Mouse (Mus musculus): ENCODE measurements around the gene Gm4792. TPM values are rescaled to one million over a fixed set of nuclear protein-coding genes. Genes with fewer than 3 reads are reported as not detected.
A peak's percentile ranks its signal among the peaks of the same experiment; 100 is the strongest.

Gene Gm4792
- polyA plus RNA-seq, 1 experiment, result not detected

GRCm38 (mm10) chr10:94313146-94313545 lies 14.6 kb upstream of the Gm4792 start:
- no peak overlapping the region for H3K4me3 ChIP-seq (ENCODE audit: insufficient read depth, low read depth, low read length)
- H3K4me1 ChIP-seq (ENCODE audit: control insufficient read depth, insufficient read depth, insufficient read length, low read length), result no peaks in the 10 kb centered on the region; the same call in 1 of the 2 replicates
- H3K27ac ChIP-seq (replicated peaks; ENCODE audit: low read depth, low read length), result no peak overlapping the region

GRCm38 (mm10) chr10:94312007-94312715 lies 13.7 kb upstream of the Gm4792 start:
- no peak overlapping the region for H3K27ac ChIP-seq (replicated peaks; ENCODE audit: low read depth, low read length)
- no peaks in the 10 kb centered on the region; the same call in 1 of the 2 replicates for H3K4me1 ChIP-seq (ENCODE audit: control insufficient read depth, insufficient read depth, insufficient read length, low read length)

DNA sequence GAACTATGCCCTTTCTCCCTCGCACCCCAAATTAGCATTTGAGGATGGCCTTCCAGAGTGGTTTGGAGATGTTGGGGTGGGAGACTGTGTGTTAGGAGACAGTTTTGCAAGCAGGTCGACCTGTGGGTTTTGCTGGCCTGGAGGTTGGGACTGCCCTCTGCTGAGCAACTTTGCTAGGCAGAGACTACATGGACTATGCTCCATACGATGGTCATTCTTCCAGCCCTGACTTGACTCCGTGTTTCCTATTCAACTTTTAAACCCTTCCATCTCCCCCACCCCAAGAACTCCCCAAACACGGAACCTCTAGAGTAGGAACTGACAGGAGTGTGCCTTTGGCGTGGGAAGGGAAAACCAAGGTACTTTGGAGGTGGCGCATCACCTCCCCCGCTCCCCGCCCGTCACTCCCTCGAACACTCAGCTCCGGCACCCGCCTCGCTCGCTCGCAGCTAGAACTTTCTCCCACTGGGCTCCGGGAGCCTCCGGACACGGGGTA lies 13.1 kb upstream of the Gm4792 start, which contains the start of gene Tmcc3:
Tmcc3 (plus strand) TSS at position 439 of the 496 bp plus-strand sequence.
- no peak within 1 kb of the TSS for H3K27ac ChIP-seq (replicated peaks; ENCODE audit: low read depth, low read length)
- peak within 1 kb of the TSS; percentile 59 for H3K4me3 ChIP-seq (ENCODE audit: insufficient read depth, low read depth, low read length)
- no peaks in the 10 kb centered on the region; the same call in 1 of the 2 replicates for H3K4me1 ChIP-seq (ENCODE audit: control insufficient read depth, insufficient read depth, insufficient read length, low read length)

More at GRCm38 (mm10) chr10:94312007-94312715, 13.7 kb upstream of the Gm4792 start:
- peak overlapping the region; percentile 59 for H3K4me3 ChIP-seq (ENCODE audit: insufficient read depth, low read depth, low read length)

DNA sequence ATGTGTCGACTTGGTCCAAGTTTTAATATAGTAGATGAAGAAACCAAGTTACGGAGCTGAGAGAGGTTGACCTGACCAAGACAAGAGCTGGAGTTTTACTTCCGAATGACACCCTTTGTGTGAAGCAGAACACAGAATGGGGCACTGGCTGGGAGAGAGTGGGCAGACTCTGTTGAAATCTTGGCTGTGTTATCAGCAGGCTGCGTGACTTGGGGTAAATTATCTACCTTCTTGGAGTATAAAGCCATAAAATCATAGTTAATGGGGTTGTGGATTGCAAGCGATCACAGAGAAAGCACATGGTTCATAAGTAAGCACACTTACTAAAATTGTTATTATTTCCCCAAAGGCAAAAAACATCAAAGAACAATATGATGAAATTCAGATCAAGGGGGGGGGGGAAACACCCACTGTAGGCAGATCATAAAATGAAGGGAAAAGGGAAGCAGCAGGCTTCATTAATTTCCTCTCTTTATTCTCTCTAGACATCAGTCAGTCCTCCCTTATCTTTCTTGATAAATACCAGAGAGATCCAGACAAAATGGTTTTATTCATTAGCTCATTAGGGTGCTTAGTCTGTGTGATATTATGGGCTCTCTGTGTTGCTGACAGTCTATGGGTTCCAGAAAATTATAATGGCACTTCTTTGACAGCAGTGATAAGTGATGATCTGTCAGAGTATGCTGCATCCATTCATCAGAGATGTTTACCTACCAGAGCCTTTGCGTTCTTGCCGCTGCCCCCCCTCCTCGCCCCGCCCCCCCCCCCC lies 12.2 kb upstream of the Gm4792 start:
- Histone ChIP-seq H3K4me1 (ENCODE audit: control insufficient read depth, insufficient read depth, insufficient read length, low read length) (no peaks in the 10 kb centered on the region; the same call in 1 of the 2 replicates), H3K4me3 (ENCODE audit: insufficient read depth, low read depth, low read length) (no peak overlapping the region), H3K27ac (replicated peaks; ENCODE audit: low read depth, low read length) (no peak overlapping the region)

GRCm38 (mm10) chr10:94305526-94305925 lies 7.0 kb upstream of the Gm4792 start:
- H3K4me3 ChIP-seq (ENCODE audit: insufficient read depth, low read depth, low read length), result no peak overlapping the region
- no peaks in the 10 kb centered on the region for H3K4me1 ChIP-seq (ENCODE audit: control insufficient read depth, insufficient read depth, insufficient read length, low read length)
- H3K27ac ChIP-seq (replicated peaks; ENCODE audit: low read depth, low read length), result no peak overlapping the region

DNA sequence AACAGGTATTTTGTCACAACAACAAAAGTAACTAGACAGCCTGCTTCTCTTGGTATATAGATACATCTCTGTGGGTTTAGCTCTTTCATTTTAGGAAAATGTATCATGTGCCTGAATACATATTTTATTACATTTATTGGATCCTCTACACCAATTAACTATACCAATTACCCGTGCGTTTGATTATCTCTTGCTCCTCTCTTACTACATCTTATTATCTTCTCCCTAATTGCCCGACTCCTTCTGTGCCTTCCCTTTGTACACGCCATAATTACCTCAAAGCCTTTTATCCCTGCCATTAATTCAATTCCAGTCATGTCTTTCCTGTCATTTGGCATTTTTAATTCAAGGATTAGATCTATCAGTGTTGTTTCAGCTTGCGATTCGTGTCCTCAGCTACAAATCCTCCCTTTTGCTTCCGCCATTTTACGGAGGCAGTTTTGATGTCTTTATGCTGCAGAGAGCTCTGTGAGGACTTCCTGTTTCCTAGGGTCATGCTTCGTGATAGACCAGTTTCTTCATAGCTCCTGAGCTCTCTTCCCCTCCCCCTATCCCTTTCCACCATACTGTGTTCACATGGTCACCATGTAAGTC lies 5.7 kb upstream of the Gm4792 start:
- Histone ChIP-seq H3K27ac (replicated peaks; ENCODE audit: low read depth, low read length) (no peak overlapping the region), H3K4me3 (ENCODE audit: insufficient read depth, low read depth, low read length) (no peak overlapping the region), H3K4me1 (ENCODE audit: control insufficient read depth, insufficient read depth, insufficient read length, low read length) (no peaks in the 10 kb centered on the region)

DNA sequence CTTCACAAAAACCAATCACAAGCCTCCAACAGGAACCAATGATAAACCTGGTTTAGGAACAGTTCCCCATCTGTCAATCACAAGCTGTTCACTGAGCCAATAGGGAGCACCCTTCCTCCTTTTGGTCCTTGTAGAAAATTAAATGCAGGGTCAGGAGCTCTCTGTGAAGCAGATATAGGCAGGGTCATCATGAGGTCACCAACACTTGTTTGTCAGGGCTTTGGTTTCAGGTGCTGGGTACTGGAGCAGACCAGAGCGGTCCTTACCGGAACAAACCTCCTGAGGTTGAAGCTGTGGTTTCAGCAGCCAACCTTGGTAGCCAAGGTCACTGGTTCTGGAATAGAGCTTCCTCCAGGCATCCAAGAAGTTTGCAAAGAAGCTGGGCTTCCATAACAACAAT lies 798 bp upstream of the Gm4792 start:
- no peaks in the 10 kb centered on the region for H3K4me1 ChIP-seq (ENCODE audit: control insufficient read depth, insufficient read depth, insufficient read length, low read length)
- no peak overlapping the region for H3K4me3 ChIP-seq (ENCODE audit: insufficient read depth, low read depth, low read length)
- no peak overlapping the region for H3K27ac ChIP-seq (replicated peaks; ENCODE audit: low read depth, low read length)

DNA sequence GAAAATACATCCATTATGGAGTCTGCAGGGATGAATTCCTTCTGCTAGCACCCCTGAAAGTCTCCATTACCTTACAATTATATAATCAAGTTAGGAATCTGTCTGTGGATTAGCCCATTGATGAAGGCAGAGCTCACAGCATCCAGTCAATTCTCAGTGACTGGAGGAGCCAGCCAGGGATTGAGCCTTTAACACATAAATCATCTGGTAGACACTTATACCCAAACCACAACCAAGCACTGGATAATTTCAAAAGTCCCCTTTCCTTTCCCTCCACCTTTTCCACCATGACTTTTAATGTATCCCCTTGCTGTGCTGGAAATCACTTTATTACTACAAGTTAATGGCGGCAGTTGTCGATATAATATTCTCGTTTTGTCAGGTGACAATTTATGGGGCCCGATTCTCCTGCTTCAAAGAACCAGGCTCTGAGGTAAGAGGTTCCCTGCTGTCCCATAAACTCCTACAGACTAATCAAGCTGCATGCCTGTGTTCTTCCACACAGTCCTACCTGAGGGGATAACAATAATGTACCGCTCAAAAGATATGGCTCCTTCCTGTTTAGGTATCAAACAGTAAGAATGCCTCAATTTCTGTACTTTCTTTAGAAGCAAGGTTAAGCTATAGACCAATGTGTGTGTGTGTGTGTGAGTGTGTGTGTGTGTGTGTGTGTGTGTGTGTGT lies 2.4 kb downstream of the Gm4792 start:
- H3K4me3 ChIP-seq (ENCODE audit: insufficient read depth, low read depth, low read length), result no peak overlapping the region
- no peaks in the 10 kb centered on the region for H3K4me1 ChIP-seq (ENCODE audit: control insufficient read depth, insufficient read depth, insufficient read length, low read length)

GRCm38 (mm10) chr10:94294933-94295750 lies 3.4 kb downstream of the Gm4792 start:
- no peaks in the 10 kb centered on the region for H3K4me1 ChIP-seq (ENCODE audit: control insufficient read depth, insufficient read depth, insufficient read length, low read length)
- H3K4me3 ChIP-seq (ENCODE audit: insufficient read depth, low read depth, low read length), result no peak overlapping the region
- no peak overlapping the region for H3K27ac ChIP-seq (replicated peaks; ENCODE audit: low read depth, low read length)

More for the DNA sequence above, 2.4 kb downstream of the Gm4792 start:
- H3K27ac ChIP-seq (replicated peaks; ENCODE audit: low read depth, low read length), result no peak overlapping the region

DNA sequence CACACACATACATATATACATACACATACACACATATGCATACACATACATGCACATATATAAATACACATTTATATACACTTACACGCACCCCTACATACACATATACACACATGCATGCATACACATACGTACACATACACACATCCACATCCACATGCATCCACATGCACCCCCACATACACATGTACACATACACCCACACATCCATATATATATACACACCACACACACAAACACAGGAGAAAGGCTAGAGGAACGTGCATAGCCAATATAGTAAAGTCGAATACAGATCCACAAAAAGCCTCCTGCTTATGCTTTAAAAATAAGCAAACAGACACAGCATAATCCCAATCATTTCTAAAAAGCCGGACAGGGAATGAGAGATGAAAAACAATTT lies 4.1 kb downstream of the Gm4792 start:
- Histone ChIP-seq H3K27ac (replicated peaks; ENCODE audit: low read depth, low read length) (no peak overlapping the region), H3K4me1 (ENCODE audit: control insufficient read depth, insufficient read depth, insufficient read length, low read length) (no peaks in the 10 kb centered on the region), H3K4me3 (ENCODE audit: insufficient read depth, low read depth, low read length) (no peak overlapping the region)

DNA sequence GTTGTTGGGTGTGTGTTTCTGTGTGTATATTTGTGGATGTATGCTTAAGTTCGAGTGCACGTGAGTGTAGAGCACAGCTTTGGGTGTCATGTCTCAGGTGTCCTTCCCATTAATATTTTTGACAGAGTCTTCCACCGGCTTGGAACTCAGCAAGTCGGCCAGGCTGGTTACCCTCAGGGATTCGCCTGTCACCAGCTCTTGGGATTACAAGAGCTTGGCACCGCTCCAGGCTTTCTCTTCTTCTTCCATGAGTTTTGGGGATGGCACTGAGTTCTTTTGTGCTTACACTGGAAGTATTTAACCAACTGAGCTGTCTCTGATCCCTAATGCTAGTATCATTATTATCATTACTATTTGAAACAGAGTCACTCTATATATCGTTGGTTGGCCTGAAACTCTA lies 15.7 kb downstream of the Gm4792 start:
- no peaks in the 10 kb centered on the region for H3K4me1 ChIP-seq (ENCODE audit: control insufficient read depth, insufficient read depth, insufficient read length, low read length)
- no peak overlapping the region for H3K4me3 ChIP-seq (ENCODE audit: insufficient read depth, low read depth, low read length)
- no peak overlapping the region for H3K27ac ChIP-seq (replicated peaks; ENCODE audit: low read depth, low read length)

DNA sequence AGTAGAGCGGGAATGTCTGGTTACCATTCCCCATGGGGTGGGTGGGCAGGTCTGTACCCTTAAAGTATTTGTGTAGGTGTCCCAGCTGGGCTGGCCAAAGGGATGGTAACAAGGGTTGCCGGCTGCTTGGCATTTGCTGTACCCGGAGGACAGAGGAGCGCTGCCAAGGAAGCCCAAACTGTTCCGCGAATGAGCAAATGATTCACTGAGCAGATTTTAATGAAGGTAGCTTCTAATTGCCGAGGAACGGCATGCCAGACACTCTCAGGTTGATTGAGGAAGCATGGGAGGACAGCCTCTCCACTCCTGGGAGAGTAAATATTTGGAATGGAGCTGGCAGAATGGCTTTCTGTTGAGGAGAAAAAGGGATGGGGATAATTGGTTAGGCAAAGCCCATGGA lies 16.3 kb downstream of the Gm4792 start:
- no peak overlapping the region for H3K27ac ChIP-seq (replicated peaks; ENCODE audit: low read depth, low read length)
- H3K4me1 ChIP-seq (ENCODE audit: control insufficient read depth, insufficient read depth, insufficient read length, low read length), result no peaks in the 10 kb centered on the region
- H3K4me3 ChIP-seq (ENCODE audit: insufficient read depth, low read depth, low read length), result no peak overlapping the region

DNA sequence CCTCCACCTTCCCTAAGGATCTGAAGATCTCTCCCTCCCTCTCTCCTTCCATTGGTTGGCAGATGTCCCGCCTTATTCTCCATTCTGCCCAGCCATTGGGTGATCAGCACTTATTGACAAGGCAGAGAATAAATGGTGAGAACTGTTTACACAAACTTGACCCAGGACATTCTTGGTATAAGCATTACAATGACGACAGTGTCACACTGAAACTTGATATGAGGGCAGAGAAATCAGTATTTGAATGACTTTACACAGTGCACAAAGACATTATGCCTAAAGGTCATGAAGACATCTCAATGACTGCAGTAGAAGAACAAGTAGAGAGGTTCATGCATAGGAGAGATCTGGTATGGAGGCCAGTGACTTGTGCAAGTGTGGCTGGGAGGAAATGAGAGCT lies 22.0 kb downstream of the Gm4792 start:
- H3K27ac ChIP-seq (replicated peaks; ENCODE audit: low read depth, low read length), result no peak overlapping the region
- no peak overlapping the region for H3K4me3 ChIP-seq (ENCODE audit: insufficient read depth, low read depth, low read length)
- no peaks in the 10 kb centered on the region for H3K4me1 ChIP-seq (ENCODE audit: control insufficient read depth, insufficient read depth, insufficient read length, low read length)

DNA sequence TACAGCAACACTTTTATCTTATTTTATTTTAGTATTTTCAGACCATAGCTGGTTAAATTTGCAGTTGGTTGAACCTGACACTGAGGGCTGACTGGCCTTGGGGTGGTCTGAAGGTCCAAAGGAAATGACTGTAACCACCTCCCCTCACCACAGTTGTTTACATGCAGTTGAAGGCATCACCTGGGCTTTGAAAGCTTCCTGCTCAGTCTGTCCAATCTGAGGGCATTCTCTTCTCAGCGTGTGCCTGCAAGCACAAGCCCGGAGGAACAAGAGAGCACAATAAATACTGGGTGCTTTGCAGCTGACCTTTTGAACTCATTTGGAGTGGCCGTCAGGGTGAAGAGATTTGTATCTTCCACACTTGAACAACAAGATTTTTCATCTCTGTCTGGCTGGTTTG lies 23.2 kb downstream of the Gm4792 start:
- H3K4me1 ChIP-seq (ENCODE audit: control insufficient read depth, insufficient read depth, insufficient read length, low read length), result no peaks in the 10 kb centered on the region
- H3K27ac ChIP-seq (replicated peaks; ENCODE audit: low read depth, low read length), result no peak overlapping the region

More for the DNA sequence above, 23.2 kb downstream of the Gm4792 start:
- H3K4me3 ChIP-seq (ENCODE audit: insufficient read depth, low read depth, low read length), result no peak overlapping the region

Data from brown adipose tissue, adult 24 weeks (tissue).